Mouse (Mus musculus) layer of hippocampus, adult 8-10 months (tissue): ENCODE data around the gene Slc1a5. TPM values are rescaled to one million over a fixed set of nuclear protein-coding genes. Genes with fewer than 3 reads are reported as not detected.

Experiments used
- DNase-seq, 2 experiments: peaks; one replicate each; pipeline ENCODE4 v3.0.0; 2022; ENCODE audit warnings: low spot score in 2 of 2
- total RNA-seq, 4 experiments: library from RNA; stranded (reverse); gene quantifications; 2 replicates each; pipeline ENCODE4 v1.2.4; 2022

The Slc1a5 gene
- 10 to 100 TPM in 1 of 4 experiments, 1 to 10 TPM in 3; 2.5 to 11.0 (median 5.5) TPM for total RNA-seq

GRCm38 (mm10) chr7:16780825-16781554 is at the start of gene Slc1a5:
Slc1a5 (plus strand) TSS chr7:16781340.
- DNase-seq: peak; percentile 62 to 69

GRCm38 (mm10) chr7:16731893-16732422 is 49.2 kb upstream of the Slc1a5 start:
- no peak for DNase-seq

- DNase-seq: peak in 1 of 2 experiments; percentile 15
Observed at GRCm38 (mm10) chr7:16737606-16738072, 43.5 kb upstream of the Slc1a5 start.

DNA sequence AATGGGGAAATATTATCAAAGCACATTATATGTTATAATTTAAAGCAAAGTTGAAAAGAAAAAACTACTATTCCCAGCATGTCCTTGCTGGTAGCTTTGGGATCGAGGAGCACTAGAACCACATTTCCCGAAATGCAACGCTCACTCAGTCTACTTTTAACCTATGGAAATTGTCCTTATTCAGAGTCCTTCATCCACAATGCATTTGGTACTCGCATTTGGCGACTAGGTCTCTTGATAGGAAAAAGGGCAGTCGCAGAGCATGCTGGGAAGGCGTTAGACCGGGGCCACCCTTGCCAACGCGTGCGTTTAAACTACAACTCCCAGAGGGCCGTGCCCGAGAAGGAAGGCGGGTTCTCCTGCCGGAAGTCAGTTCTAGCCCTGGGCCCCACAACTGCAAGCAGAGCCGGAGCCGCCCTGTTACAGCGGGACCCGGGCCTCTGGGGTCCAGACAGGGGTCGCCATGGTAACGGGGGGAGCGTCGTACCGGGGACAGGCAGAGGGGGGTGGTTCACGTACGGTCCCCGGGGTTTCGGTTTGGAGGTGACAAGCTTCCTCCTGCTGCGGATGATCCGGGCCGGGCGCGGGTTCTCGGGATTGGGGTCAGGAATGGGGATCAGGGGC is 43.0 kb upstream of the Slc1a5 start, which contains the start of gene Ap2s1:
TSS of gene Ap2s1 (plus strand) at position 338 of the 624 bp plus-strand sequence.
- peak; percentile 98 to 99 for DNase-seq

DNA sequence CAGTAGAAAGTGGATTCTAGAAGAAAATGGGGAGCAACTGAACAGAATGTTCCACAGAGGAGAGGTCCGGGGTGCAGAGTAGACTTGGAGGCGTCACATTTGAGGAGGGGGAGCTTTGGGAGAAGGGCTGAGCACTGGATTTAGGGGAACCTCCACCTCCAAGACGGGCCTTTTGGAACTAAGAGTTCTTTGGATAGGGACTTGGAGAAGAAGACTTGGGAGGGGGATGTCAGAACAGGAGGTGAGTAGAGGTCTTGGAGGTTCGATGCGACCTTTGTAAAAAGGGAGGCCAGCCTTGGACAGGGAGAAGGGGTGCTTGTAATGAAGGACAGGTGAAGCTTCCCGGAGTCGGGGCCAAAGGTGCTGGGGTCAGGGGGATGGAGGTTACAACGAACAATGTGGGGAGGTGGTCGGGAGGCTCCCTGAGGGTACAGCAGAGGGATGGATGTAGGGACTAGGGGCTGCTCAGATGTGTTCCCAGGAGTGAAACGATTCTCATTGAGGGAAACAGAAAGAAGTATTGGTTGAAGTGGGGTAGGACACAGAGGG is 42.0 kb upstream of the Slc1a5 start:
- DNase-seq: no peak

GRCm38 (mm10) chr7:16745373-16745772 is 35.8 kb upstream of the Slc1a5 start:
- DNase-seq: no peak

- DNase-seq: peak; percentile 38 to 39
Observed at GRCm38 (mm10) chr7:16746093-16746492, 35.0 kb upstream of the Slc1a5 start.

DNA sequence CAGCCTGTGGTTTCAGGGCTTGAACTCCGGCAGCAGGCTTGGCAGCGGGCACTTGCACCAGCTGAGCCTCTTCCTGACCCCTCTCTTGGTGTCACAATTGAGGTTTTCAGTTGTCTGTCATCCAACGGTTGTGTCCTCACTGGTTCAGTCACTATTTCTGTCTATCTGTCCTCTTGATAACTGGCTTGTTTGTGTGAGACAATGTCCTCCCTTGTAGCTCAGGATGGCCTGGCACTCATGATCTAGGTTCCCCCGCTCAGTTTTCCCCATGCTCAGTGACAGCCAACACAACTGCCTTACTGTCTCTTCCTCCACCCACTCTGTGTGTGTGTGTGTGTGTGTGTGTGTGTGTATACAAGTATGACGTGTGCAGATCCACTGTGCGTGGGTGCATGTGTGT is 33.5 kb upstream of the Slc1a5 start:
- DNase-seq: peak in 1 of 2 experiments; percentile 33

- peak; percentile 28 to 33 for DNase-seq
Observed at GRCm38 (mm10) chr7:16752016-16752415, 29.1 kb upstream of the Slc1a5 start.

- no peak for DNase-seq
Observed at GRCm38 (mm10) chr7:16755362-16756017, 25.6 kb upstream of the Slc1a5 start.

GRCm38 (mm10) chr7:16758872-16759574 is 22.1 kb upstream of the Slc1a5 start:
- DNase-seq: peak in 1 of 2 experiments; percentile 20

DNA sequence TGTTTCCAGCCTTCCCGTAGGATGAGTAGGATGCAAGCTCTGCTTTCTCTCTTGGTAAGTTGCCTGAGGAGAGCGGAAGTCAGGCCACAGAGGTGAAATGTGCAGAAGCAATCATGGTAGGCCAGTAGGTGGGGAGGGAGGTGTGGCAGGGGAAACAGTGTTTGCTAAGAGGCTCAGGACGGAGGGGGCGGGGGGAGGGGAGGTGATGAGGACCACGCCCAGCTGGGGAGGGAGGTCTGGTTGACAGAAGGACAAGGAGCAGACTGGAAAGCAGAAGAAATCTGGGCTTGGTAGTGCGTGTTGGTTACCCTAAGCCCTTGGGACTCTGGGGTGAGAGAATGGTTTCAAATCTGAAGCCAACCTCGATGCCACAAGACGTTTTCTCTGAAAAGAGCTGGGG is 20.8 kb upstream of the Slc1a5 start:
- no peak for DNase-seq

DNA sequence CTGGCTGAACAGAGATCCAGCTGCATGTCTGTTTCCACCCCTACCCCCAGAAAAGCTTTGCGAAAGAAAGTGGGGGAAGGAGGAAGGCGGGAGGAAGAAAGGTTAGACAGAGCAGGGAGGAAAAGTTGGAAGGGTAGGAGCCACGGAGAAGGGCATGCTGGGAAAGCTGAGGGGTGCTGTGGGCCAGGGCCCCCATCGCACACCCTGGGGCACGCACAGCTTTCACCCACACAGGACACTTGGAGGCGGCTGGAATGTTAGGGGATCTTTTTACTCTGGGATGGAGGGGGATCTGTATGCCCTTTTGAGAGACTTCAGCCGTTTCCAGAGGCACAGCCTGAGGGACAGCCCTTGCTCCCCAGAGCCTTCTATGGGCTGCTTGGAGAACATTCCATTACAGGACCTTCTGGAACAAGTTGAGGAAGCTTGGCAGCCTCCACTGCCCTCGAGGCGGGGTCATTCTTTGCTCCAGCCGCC is 20.1 kb upstream of the Slc1a5 start:
- DNase-seq: no peak

DNA sequence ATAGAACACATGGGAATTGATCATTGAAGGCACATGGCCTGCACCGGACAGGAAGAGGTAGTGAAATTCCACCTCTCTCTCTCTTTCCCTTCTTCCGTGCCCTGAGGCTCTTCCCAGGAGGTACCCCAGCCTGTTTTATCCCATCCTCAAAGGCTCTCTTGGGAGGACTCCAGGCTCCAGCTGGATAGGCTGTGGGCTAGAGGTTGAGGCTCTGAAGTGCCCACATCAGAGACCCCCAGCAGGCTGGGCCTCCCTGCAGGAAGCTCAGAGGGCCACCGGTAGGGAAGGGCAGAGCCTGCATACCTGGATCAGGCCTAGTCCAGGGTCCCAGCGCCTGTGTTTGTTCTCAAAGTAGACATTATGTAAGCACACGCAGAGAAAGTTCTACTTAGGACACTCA is 19.5 kb upstream of the Slc1a5 start:
- no peak for DNase-seq

- no peak for DNase-seq
Observed at GRCm38 (mm10) chr7:16763463-16764218, 17.5 kb upstream of the Slc1a5 start.

DNA sequence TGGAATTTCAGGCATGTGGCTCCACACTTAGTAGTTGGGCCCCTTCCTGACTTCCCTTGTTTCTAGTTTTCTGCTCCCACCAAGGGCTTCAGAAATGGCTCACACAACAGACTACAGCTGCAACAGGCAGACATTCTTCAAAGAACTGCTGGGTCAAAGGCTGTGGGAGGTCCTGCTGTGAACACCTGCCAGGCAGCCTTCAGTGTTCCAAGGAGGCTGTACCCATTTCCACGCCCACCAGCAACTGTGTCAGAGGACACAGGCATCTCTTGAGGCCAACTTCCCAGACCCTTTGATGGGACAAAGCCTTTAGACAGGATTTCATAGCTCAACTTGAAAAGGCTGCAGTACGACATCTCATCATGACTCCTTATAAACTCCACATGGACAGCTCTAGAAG is 14.7 kb upstream of the Slc1a5 start:
- DNase-seq: no peak

DNA sequence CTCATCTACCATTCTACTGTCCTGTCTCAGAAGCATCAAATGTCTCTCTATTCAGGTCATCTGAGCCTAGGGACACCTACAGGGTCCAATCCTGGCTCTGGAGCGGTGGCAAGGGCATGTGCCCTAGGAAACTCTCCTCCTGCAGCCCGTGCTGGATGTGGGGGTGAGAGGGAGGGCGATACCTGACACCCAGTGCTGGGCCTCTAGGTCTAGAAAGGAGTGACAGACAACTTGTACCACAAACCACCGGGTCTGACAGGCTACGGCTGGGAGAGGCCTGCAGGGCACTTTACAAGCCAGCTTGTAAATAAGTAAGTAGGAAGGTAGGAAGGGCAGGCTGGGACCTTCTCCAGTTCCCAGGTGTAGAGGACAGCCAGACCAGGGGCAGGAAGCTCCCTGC is 5.3 kb upstream of the Slc1a5 start:
- DNase-seq: no peak

GRCm38 (mm10) chr7:16780076-16780475 is 1.1 kb upstream of the Slc1a5 start:
- no peak for DNase-seq

GRCm38 (mm10) chr7:16781555-16781815 is 345 bp downstream of the Slc1a5 start:
- no peak for DNase-seq

DNA sequence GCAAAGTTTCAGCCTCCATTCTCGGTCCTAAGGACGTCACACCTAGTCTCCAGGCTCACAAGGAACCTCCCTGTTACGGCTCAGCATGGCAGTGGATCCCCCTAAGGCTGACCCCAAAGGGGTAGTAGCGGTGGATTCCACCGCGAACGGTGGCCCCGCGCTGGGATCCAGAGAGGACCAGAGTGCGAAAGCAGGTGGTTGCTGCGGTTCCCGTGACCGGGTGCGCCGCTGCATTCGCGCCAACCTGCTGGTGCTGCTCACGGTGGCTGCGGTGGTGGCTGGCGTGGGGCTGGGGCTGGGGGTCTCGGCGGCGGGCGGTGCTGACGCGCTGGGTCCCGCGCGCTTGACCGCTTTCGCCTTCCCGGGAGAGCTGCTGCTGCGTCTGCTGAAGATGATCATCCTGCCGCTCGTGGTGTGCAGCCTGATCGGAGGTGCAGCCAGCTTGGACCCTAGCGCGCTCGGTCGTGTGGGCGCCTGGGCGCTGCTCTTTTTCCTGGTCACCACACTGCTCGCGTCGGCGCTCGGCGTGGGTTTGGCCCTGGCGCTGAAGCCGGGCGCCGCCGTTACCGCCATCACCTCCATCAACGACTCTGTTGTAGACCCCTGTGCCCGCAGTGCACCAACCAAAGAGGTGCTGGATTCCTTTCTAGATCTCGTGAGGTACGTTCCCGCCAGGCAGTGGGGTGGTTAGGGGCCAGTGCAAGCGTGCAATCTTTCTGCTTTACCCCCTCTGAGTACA is 845 bp downstream of the Slc1a5 start:
- DNase-seq: no peak
